Mouse (Mus musculus): ENCODE measurements at regions not wholly inside any gene's neighbourhood (a gene's known extent, or its start where the extent isn't known, plus 50 kb on each side); places are given as distances from the start of the nearest gene placed in this dataset.
A peak's percentile ranks its signal among the peaks of the same experiment; 100 is the strongest.

DNA sequence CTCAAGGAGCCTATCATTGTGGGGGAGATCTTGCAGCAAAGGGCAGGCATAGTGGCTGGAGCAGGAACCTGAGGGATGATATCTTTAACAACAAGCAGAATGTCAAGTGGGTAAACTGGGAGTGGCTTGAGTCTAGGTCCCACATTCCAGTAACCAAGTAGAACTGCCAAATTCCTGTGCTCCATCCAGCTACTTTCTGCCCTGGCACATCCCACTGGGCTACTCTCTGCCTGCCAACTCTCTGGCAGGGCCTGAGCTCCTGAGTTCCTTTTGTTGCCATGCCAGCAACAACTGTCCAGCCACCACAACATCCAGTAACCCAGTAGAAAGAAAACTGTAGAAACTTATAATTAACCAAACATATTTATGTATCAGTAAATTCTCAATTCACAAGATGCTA is 1088.8 kb upstream of the Tenm4 start:
- peak; percentile 18 for DNase-seq (ENCODE audit: low spot score)

DNA sequence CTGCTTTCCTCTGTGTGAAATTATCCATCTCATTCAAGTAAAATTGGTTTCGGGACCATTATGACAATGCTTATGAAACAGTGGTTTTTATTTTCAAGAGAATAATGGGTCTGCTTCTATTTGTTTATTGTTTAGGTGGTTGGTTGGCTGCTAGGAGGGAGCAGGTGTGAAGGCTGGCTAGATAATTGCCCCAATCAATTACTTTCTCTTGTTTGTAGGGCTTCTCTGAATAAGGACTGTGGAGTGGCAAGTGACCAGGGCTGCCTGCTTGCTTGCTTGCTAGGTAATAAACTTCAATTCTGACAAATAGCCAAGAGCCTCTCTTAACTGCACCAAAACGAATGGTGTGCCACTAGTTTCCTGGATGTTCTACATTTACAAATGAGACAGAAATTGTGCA is 1086.7 kb upstream of the Tenm4 start:
- no peak for DNase-seq (ENCODE audit: low spot score)

DNA sequence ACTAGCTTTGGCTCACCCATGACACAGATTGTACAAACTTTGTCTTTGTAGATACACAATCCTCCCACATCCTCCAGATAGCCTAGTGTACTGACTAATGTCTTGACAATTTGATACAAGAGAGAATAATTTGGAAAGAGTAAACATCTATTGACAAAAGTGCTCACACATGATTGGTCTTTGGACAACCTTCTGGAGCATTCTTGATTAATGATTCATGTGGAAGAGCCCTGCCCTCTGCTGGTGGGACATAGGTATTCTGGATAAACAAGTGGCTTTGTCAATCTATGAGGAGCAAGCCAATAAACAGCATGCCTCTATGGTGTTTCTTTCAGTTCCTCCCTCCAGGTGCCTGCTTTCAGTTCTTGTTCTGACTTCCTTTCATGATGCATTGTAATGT is 1079.7 kb upstream of the Tenm4 start:
- DNase-seq (ENCODE audit: low spot score) = peak; percentile 47

DNA sequence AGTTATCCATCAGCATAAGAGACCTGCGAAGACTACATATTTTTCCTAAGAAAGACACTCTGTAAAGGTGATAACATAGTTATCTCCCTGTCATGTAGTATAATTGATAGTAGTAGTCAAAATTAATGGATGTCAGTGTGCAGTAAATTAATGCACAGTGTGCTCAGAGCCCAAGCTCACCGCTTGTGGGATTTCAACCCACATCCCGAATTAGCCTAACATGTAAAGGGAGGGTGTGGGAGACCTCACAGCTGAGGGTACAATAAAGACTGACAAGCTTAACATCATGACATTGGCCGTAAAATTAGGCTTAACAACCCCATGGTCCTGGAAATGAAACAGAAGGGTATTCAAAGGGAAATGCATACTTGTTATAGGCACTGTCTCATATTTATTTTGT is 1042.0 kb upstream of the Tenm4 start:
- DNase-seq (ENCODE audit: low spot score) = no peak

DNA sequence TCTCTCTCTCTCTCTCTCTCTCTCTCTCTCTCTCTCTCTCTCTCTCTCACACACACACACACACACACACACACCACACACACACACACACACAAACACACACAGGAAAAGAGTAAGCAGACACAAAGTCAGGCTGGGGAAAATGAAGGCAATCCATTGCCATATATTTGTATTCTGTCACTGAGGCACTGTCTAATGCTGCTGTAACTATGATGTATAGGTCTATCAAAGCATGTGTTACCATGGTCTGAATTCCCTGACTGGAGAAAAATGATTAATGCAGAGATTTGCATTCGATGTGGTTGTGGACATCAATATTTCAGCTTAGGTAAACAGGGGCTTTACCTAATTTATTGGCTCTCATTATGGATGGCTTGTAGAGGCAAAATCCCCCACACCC is 1038.0 kb upstream of the Tenm4 start:
- DNase-seq (ENCODE audit: low spot score) = no peak

DNA sequence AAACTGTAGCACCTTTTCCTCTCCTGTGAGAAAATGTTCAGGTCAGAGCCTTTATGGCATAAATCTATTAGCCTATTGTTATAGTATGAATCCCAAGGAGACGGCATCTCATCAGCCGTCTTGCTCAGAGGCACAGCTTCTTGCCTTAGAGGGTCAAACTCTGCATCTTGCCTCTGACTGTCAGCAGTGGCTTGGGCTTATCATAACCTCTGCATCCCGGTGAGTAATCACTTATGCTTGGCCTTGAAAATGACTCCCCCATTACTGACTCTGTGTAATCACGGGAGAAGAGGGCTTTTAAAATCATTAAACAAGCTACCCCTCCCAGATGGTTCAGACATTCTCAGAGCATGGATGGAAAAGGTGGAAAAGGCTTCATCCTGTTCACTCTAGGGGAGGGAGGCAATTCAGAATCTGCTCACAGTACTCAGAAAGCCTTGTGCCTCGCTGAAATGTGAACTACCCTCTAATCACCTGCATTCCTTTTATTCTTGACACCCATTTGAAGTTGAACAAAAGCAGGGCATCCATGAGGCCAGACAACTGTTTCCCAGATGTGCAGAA is 1036.9 kb upstream of the Tenm4 start:
- no peak for DNase-seq (ENCODE audit: low spot score)

DNA sequence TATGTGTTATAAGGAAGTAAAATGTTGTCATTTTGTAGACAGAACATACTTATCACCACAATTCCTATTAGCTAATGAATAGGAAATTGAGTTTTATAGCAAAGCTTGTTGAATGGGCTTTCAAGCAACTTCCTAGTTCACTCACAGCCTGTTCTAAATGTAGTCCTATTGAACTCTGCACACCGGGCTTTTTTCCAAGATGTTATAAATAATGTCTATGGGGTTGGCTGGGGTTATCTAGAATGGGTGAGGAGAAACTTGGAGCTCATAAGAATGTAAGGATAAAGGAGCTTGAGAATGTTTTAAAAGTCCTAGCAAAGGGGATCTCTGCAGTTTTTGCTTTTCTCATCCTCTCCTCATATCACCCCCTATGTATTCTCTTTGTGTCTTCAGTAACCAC is 1029.3 kb upstream of the Tenm4 start:
- DNase-seq (ENCODE audit: low spot score) = peak; percentile 10

DNA sequence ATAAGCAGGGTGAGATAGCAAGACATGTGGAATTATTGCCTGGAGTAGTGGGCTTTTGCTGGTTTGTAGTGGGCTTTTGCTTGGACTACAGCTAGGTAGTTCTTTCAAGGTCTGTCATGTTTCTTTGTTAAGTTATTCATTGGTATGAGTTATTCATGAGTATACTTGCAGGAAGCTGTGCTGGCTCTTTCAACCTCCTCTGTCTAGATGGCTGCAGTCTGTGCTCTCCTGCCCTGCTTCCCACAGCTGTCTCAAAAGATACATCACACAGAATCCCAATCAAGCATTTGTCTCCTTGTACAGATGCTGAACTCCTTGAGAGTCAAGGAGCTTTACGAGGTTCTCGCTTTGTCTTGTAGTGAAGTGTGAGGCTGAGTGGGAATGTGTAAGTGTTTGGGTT is 1028.0 kb upstream of the Tenm4 start:
- DNase-seq (ENCODE audit: low spot score) = no peak

All from adipocyte (in vitro differentiated cells).